Mouse (Mus musculus) spleen, postnatal 14 days (tissue): Measurements from ENCODE around the gene Synpo2l.
A peak's percentile ranks its signal among the peaks of the same experiment; 100 is the strongest.

Source experiments
- DNase-seq, 2 experiments: peaks; one replicate each; pipeline ENCODE4 v3.0.0; 2021 to 2022; ENCODE audit warnings: low spot score in 2 of 2

The Synpo2l gene

DNA sequence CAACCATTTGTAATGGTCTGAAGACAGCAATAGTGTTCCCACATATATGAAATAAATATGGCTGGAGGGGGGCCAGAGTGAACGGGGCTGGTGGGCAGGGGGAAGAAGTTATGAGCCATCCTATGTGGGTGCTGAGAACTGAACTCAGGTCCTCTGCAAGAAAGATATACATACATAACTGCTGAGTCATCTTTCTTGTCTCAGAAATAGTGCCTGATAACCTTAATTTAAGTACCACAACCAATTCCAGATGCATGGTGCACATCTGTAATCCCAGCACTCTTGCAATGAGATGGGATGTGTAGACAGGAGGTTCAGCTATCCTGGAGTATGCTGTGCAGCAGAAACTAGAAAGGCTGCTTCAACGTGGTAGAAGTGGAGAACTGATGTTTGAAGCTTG is 13.6 kb upstream of the Synpo2l start:
- no peak for DNase-seq

DNA sequence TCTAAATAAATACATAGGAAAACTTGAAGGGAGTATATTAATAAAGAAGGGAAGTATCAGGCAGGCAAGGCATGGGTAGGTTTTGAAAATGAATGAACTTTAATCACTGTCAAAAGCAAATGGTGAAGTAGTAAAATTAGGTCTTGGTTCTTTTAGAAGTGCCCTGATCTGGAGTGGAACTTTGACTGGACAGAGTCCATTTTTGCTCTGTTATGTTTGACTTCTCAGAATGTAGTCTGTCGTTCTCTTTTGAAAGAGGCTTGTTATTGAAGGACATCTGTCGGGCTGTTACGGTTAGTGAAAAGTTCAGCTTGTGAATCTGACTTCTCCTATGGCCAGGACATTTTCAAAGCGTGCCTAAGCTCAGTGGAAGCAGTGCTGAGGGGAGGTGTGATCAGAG is 9.8 kb upstream of the Synpo2l start:
- DNase-seq = no peak

DNA sequence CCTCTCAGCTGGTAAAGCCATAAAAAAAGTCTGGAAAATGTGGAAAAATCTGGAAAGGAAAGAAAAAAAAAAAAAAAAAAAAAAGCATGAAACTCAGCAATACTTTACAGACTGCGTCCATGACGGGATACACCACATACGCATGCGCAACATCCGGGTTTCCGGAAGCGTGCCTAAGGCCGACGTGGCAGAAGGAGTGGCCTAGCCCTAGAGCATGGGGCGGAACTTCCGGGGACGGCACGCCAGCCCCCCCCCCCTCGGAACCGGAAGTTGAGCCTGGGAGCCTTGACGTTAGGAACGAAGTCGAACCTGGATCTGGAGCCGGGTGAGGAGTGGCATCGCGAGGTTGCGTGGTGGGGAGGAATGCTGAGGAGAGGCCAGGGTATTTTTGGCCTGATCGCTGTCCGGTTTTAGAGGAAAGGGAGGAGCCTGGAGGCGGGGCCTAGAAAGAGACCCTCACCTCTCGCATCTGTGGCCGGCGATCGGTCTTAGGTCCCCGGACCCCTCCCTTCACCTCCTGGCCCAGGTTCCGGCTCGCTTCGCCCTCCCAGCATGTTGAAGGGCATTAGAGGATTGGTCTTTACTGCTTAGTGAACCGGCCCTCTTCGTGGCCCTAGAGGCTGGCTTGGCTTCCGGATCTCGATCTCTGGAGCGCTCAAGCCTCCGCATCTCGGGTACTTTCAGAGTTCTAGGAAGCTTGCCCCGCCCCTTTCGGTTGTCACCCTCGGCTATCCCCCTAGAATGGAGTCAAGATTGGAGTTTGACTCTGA is 6.1 kb upstream of the Synpo2l start, which contains the start of gene Sec24c:
Gene Sec24c (plus strand): TSS at position 245 of the 770 bp plus-strand sequence.
- DNase-seq = peak; percentile 95 to 98

DNA sequence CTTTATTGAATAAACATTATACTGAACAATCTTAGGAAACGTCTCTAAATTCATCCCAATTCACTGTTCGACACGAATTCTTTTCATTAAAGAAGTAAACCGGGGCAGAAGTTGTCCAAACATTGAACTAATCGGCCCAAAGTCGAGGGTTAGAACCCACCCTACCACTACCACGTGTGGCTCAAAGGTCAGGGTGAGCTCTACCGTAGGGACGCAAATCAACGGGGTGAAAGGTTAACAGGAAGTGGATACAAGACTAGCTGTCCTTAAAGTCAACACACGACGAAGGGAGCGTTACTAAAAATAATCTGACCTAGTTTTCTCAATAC is 5.5 kb upstream of the Synpo2l start:
- no peak for DNase-seq

DNA sequence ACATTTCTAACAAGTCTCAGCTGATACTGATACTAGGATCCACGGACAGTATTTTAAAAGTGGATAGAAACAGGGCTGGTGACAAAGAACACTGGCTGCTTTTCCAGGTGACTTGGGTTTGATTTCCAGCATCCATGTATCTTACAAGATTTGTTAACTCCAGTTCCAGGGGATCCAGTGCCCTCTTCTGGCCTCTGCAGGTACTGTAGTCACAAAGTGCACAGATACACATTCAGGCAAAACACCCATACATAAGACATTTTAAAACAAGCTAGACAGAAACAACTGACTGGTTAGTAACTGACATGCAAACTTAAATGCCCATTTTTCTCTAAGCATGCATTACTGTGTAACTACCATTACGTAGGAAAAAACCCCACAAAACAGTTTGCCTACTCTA is 4.8 kb upstream of the Synpo2l start:
- DNase-seq = peak in 1 of 2 experiments; percentile 35

DNA sequence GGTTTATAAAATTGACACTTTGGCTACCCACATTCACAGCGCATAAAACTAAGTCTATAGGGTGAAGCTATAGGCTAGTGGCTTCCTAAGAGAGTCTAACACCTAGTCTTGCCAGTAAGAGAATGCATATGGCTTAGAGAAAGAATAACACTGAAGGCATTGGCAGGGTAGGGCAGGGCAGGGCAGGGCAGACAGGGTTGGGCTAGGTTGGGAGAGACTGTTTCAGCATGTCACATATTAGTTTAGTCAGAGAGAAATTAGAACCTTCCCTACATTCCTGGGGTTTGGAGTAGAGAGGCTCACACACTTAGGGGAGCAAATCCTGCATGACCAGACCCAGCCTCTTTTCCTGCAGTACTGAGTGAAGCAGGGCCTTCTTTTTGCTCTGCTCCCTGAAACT is 685 bp downstream of the Synpo2l start:
- DNase-seq = no peak

DNA sequence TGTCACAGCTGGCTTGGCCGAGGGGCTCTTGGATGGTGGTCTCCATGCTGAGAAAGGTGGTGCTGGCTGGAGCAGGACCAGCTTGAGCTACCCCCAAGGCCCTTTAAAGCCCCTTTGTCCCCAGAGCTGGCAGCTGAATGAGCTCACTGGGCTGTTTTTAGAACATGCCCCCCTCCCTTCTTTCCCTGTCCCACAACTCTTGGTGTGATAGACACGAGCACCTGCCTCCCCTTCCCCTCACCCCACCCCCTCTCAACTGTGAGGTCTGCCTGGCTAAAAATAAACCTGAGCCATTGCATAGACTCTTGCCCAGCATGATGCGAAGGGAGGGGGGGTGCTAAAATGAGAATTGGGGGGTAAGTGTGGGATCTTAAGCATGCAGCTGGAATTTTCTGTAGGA is 3.7 kb downstream of the Synpo2l start:
- no peak for DNase-seq

DNA sequence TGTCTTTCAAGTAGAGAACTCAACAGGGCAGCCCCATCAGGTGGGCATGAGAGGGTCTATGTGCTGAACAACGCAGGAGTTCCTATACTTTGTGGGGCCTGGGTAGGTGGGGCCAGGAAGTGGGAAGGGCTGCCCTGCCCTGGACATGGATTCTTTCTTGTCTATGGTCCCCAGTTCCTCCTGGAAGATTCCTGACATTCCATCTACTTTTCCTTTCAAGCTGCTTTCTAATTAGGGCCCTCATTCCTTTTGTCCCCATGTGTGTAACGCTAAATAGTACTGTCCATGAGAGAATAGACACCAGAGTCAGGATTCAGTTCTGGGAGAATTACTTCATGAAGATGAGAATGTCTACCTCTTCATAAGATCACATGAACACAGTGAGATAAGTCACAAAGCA is 4.6 kb downstream of the Synpo2l start:
- no peak for DNase-seq

DNA sequence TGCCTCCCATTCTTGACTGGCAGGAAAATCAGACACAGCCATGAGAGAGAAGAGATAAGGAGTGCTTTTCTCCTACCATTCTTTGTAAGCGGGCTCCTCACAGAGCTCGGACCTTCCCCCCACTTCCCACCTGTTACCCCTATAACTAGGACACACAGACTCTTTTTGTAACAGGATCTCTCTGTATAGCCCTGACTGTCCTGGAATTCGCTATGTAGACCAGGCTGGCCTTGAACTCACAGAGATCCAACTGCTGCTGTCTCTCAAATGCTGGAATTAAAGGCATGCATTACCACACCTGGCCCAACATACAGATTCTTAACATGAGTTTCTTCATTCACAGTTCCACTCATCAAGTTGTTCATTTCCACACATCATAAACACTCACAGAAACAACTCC is 5.4 kb downstream of the Synpo2l start:
- DNase-seq = no peak

DNA sequence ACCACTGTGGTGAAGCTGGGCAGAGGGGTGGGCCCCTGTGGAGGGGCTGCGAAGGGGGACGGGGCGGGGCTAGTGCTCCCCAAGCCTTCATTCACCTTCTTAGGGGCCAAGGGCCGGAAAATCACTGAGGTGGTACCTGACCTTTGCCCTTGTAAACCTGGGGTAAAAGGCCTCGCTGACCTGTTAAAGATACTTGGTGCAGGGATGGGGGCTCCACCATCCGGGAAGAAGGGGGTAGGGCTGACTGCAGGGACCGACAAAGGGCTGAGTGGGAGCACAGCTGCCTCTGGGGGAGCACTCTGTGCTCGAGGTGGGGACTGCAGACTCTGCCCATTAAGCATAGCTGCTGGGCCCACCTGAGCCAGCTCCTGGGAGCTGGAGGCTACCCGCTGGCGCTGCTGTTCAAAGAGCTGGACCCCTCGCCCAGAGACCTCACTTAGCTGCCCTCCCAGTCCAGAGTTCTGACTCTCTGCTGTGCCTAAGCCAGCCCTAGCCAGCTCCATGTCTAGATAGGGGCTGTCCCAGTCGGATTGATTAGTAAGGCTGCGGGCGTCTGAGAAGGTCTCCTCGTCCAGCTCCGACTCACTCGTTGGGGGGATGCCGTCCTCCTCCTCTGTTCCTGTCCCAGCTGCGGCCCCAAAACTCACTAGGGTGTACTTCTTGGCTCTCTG is 6.4 kb downstream of the Synpo2l start:
- no peak for DNase-seq

DNA sequence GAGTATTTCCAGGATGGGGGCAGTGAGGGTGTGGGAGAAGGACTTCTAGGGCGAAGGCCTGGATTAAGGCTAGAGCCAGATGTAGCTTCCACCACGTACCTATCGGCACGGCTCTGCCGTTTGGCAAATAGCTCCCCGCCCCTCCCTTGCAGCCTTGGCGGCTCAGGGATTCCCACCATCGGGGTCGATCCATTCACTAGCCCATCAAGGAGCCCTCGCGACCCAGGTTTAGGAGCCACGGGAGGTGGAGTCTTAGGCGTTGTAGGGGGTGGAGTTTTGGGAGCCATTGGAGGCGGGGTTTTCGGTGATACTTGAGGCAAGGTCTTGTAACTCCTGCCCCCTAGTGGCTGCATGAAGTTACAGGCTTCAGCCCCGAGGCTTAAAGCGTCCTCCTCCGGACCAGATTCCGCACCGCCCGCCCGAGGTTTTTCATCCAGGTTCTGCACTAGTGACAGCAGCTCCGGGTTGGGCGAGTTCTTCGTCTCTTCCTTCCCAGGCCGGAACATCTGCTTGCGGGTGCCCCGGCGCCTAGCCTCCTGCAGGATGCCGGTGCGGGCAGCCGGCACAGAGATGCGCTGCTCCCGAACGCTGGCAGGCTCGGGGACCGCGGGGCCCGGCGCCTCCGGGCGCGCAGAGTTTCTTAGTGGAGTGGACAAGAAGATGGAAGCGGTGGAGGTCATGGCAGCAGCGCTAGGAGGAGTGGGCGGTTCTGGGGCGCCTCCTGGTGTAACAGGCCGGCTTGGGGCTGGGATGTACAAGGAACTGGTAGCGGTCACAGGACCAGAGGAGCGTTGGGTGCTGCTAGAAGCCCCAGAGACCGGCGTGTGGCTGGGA is 7.1 kb downstream of the Synpo2l start:
- peak; percentile 80 to 87 for DNase-seq

DNA sequence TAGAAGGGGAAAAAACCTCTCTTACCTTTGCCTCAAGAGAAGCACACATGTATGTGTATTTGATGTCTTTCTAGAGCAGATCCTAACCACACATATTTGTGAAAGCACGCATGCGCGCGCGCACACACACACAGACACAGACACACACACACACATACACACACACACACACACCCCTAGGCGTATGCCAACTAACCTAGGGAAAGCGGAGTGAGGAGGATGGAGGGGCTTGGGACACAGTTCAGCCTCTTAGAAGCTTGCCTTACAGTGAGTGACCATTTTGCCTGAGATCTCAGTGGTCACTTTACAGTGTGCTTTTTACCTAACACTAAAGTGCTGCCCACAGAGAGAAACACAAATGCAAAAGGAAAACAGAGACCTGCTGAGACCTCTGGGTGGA is 8.5 kb downstream of the Synpo2l start:
- no peak for DNase-seq

DNA sequence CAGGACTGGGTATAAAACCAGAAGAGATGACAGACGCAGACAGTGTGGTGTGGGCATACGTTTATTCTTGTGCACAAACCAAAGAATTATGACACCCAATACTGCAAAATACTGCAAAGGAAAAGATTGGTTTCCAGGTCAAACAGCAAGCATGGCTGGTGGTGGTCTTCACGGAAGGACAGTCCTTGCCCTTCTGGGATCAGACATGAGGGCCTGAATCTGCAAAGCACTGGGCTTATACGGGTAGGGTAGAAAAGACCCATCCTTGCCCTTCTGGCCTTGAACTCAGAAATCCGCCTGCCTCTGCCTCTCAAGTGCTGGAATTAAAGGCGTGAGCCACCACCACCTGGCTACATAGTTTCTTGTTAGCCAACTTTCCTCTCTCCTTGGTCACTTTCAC is 9.3 kb downstream of the Synpo2l start:
- no peak for DNase-seq

DNA sequence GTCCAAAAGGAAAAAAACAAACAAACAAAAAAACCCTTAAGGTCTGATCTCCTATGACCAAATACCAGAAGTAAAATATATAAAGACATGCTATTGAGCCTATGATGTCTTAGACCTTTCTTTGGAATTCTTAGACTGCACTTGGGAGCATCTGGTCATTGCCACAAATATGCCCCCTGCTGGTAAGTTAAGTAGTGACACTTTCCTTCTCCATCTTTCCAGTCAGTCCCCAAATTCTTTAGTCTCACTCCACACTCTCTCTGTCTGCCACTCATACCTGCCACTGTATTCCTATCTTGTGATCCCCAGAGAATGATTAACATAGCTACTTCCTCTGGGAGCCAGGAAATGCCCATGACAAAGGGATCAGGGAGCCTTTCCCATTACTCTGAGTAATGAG is 9.8 kb downstream of the Synpo2l start:
- DNase-seq = no peak

DNA sequence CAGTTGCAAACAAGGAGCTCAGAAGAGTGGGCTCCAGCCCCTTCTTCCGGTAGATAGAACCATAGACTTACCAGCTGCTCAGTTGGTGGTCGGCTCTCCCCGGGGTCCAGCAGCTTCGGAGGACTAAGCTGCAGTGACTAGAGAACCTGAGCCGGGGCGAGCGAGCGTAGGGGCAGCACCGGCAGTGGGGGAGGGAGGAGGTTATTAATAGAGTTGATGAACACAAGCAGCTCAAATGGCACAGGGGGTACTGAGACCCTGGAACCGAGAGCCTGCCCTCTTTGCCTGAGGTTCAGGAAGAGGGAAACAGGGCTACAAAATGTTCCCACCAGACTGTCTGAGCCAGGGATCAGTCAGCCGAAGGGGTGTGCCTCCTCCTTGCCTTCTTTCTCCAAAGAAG is 11.8 kb downstream of the Synpo2l start, which contains the start of gene Myoz1:
Gene Myoz1 (minus strand): TSS at position 180 of the 400 bp plus-strand sequence.
- no peak for DNase-seq

DNA sequence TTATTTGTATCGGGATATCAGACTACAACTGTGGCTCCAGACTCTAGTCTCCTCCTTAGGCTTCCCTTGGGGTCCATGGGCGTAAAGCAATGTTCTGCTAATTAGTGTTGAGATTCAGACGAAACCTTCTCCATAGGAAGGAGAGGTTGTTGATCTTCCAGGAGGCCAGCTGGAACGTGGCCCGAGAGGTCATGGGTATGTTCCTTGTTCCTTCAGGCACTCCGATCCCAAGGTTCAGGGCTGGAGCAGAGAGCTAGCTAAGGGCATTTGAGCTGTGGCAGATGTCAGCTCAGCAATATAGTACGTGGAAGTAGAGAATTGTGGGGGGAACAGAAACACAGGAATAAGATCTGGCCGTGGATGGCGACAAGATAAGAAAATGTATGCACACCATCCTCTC is 12.4 kb downstream of the Synpo2l start:
- no peak for DNase-seq

DNA sequence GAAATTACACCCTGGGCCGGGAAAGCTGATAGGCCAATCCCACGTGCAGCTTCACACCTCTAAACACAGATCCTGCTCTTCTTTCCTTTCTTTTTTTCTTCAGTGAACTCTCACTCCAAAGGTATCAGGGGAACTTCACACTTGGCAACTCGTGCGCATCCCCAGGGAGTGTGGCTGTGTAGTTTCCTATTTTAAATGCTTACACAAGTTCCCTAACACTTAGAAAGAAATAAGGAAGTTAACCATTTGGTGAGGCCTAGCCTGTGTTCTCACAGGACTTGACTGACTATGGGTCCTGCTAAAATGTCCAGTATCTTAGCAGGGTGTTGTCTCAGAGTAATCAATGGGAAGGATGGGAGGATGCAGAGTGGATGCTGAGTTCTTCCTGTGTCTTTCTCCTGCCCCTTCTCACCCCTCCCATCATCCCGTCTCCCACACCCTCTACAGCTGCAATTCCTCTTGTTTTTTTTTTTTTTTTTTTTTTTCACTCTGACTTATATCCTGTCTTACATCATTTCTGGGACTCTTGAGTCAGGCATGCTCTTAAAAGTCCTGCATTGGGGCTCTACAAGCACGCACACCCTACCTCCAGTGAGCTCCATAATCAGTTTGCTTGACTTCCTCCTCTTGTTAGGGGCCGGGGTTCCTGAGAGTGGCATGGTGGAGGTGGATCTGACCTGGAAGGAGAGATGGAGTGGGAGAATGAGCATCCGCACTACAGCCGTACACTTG is 13.3 kb downstream of the Synpo2l start:
- no peak for DNase-seq

DNA sequence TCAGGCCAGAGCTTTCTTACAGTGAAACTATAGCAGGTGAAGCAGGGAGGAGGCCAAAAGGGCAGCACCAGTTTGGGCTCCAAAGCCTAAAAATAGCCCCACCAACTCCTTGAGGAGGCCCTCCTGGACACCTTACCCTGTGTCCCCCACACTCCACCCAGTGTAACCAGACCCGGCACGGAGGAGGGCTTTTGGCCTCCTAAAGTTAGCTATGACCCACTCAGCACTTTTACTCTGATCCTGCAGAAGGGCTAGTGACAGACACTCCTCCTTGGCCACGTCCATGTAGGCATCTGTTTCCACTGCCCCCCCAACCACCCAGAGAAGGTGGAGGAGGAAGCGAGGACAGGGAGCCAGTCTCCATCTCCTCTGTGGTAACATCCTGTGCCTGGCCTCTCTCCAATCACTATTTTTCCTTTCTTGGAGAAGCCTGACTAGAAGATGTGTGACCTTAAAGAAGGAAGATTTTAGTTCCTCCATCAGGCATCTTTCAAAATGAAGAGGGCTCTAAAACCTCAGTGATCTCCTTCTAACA is 16.4 kb downstream of the Synpo2l start:
- DNase-seq = no peak

DNA sequence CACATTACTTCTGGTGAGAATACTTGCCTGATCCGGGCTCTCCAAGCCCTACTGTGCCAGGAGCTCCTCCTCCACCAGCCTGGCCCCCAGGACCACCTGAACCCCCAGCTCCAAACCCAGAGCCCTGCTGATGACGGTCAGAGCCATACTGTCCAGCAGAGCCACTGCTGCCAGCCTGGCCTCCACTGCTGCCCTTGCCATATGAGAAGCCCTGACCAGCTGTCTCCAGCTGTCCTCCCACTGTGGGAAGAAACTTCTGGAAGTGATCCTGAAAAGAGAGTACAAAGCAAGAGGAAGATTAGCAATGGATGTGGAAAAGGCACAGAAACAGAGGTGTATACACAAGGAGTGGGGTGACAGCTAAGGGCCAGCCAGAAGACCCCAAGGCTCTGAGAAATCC is 17.2 kb downstream of the Synpo2l start:
- DNase-seq = no peak

DNA sequence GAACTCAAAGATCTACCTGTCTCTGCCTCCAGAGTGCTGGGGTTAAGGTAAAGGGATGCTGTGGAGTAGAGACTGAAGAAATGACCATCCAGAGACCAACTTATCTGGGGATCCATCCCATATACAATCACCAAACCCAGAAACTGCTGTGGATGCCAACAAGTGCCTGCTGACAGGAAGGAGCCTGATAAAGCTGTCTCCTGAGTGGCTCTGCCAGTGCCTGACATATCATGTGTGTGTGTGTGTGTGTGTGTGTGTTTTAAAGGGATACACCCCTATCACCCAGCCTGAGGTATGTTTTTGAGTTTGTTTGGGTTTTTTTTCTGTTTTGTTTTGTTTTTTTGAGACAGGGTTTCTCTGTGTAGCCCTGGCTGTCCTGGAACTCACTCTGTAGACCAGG is 21.8 kb downstream of the Synpo2l start:
- no peak for DNase-seq

DNA sequence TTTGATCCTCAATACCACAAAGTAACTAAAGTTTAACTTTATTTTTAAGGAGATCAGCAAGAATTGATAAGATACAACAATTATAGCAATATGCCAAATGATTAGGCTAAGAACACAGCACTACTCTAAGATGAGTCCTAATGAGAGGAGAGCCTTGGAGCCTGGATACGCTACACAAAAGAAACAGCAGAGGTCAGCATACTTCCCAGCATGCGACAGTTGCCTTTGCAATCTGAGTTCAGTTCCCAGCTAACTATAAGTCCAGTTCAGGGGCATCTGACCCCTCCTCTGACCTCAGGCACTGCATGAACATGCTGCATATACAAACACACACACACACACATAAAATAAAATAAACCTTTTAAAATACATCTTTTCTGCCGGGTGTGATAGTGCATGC is 22.6 kb downstream of the Synpo2l start:
- no peak for DNase-seq

DNA sequence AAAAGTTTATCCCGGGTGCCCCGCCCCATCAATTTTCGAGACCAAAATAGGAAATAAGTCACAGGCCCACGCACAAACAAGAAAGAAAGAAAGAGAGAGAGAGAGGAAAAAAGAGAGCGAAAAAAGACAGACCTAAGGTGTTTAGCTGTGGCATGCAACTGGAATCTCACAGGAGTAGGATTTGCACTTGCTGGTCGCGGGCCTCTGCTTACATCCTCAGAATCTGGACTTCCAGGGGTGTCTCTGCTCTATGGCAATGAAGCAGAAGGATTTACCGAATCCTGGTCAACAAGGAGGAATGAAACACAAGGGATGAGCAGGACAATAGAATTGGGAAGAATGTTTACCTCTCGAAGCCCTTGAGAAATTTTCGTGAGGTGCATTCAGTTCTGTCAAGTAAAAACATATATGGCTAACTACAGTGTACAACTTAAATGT is 26.7 kb downstream of the Synpo2l start:
- no peak for DNase-seq
